Mouse (Mus musculus): ENCODE results near the gene Cep295nl. TPM values are rescaled to one million over a fixed set of nuclear protein-coding genes. Genes with fewer than 3 reads are reported as not detected.
"Not testable (repeated sequence)": the region's sequence is repeated elsewhere in the genome, so short reads cannot be mapped to it uniquely, and the experiment has no call there.

Gene Cep295nl
- total RNA-seq (2021): 1 to 10 TPM in 1 of 2 experiments, under 1 TPM in 1; 0.82 to 1.3 TPM
- long read RNA-seq, experiment 1: 0 reads
- long read RNA-seq, experiment 2: 0 reads

DNA sequence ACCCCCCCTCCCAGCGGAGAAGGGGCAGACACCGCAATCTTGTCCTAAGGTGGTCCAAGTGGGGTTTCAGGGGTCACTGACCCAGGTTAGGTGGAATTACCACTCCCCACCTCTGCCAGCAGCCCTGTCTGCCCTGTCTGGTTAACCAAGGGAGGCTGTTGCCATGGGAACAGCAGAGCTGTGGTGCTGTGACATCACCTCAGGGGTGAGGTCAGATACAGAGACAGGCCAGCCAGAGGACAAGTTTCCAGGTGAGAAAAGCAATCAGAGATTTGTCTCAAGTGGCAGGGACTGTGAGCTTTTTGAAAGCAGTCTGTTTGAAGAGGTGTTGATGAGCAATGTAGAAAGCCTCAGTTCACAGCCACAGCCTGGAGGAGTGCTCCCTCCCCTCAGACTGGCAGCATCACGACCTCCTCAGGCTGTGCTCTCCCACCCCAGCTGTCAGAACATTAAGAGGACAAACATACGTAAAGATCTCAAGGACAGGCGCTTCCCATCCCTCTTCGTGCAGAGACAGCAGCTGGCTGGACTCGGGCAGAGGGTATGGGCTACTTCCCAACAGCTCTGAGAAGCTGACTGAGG, at the start of gene Cep295nl:
Gene Cep295nl (minus strand): TSS at position 101 of the 582 bp plus-strand sequence.
- DNase-seq (ENCODE audit: low spot score in 2 of 2): no peak

DNA sequence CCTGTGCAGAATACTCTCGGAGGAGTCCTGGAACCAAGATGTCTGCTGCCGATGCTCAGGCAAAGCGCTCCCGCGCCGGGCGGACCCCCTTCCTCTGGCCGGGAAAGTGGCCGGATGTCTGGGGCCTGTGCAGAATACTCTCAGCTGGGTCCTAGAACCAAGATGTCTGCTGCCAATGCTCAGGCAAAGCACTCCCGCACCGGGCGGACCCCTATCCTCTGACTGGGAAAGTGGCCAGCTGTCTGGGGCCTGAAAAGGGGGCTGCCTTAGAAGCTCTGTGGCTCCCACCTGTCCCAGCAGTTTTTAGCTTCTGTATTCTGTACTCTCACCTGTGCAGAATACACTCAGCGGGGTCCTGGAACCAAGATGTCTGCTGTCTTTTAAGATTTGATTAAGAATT, 45.5 kb upstream of the Cep295nl start:
- not testable (repeated sequence) for DNase-seq (ENCODE audit: low spot score in 2 of 2)

DNA sequence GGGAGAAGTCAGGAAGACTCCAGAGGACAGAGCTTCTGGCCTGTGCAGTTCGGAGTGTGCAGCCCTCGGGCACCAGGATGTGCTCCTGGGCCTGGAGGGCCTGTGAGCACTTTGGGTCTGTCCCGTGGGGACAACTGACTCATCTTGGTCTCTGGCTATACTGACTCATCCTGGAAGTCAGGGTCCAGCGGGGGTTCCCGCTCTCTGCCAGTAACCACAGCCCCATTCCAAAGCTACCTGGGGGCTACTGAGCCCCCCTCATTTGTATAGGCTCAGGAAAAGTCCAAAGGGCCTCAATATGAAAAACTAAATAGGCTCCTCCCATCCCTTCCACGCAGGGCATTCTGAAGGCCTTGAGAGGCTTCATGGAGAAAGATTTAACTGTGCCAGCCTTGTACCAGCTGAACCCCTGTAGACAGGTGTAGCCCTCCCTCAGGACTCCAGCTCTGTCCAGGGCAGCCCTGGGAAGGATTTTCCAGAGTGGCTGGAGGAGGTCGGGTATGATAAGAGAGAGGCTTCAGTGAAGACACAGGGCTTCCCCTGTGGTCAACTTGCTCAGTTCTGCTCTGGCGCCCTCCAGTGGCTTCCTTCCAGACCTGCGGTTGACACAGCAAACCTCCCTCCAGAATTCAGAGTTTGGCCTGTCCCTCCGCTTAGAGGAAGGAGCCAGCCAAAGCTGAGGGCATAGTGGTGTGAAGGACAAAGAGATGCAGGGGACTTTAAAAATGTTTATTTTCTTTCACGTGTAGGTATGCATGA, 37.1 kb upstream of the Cep295nl start:
- peak; percentile 86 to 92 for DNase-seq (ENCODE audit: low spot score in 2 of 2)

- DNase-seq (ENCODE audit: low spot score in 2 of 2): no peak
Observed at GRCm38 (mm10) chr11:118378656-118379055, 36.4 kb upstream of the Cep295nl start.

DNA sequence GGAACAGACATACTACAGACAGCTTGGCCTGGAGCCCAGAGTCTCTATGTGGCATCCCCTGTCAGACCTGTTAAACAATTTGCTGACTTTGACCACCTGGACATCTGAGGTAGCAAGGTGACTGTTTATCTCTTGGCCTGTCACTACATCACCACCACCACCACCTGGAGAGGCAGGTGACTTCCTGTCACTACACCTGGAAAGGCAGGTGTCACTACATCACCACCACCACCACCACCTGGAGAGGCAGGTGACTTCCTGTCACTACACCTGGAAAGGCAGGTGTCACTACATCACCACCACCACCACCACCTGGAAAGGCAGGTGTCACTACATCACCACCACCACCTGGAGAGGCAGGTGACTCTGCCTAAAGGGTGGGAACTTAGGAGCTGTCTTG, 34.0 kb upstream of the Cep295nl start:
- DNase-seq (ENCODE audit: low spot score in 2 of 2): not testable (repeated sequence)

GRCm38 (mm10) chr11:118375881-118376280, 33.6 kb upstream of the Cep295nl start:
- no peak for DNase-seq (ENCODE audit: low spot score in 2 of 2)

DNA sequence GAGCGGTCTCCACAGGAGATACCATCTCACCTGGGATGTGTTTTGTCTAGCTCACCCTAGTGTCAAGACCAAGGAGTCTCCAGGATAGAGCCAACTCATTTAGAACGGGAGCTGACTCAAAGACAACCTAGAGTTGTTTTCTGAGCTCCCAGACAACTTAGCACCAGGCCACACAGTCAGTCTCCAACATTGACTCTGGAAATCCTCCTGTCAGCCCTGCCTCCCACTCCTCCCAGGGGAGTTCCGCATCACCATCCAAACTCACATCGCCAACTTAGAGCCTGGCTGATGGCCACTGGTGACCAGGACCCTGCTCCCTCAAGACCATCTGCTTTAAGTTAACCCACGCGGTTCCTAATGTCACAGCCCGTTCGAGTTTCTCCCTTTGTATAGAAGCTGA, 33.2 kb upstream of the Cep295nl start:
- no peak for DNase-seq (ENCODE audit: low spot score in 2 of 2)

DNA sequence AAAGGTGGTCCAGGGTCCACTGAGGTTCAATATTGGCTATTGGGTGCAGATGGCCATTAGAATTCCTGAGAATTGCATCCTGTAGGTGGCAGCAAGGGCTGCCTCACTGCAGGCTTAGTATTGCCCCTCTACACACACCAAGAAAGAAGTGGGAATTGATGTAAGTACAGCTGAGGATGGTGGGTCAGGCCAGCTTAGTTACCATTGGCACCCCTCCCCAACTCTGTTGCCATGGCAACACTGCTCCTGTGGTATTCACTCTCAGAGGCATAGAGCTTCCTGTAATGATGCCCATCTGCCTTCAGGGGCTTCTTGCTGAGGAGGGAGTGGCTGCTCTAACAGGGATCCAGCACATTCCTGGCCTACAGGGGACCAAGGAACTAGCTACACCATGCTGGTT, 32.7 kb upstream of the Cep295nl start:
- DNase-seq (ENCODE audit: low spot score in 2 of 2): no peak

GRCm38 (mm10) chr11:118374506-118374905, 32.2 kb upstream of the Cep295nl start:
- no peak for DNase-seq (ENCODE audit: low spot score in 2 of 2)

DNA sequence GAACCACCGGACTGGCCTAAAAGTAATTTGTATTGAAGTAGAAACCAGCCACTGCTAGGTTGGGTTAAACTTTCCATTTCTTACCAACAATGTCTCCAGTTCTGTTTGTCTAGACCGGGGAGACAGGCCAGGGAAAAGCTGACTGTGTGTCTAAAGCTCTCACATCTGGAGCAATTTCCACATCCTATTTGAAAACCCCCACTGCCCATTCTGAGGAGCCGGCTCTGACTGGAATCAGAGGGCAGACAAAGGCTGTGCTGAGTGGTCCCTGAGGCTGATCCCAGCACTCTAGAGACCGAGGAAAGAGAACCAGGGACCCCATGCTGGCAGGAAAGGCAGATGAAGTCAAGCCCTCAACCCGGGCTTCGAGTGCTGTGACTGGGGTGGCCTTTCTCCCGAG, 30.3 kb upstream of the Cep295nl start:
- no peak for DNase-seq (ENCODE audit: low spot score in 2 of 2)

GRCm38 (mm10) chr11:118371876-118372275, 29.6 kb upstream of the Cep295nl start:
- DNase-seq (ENCODE audit: low spot score in 2 of 2): no peak

DNA sequence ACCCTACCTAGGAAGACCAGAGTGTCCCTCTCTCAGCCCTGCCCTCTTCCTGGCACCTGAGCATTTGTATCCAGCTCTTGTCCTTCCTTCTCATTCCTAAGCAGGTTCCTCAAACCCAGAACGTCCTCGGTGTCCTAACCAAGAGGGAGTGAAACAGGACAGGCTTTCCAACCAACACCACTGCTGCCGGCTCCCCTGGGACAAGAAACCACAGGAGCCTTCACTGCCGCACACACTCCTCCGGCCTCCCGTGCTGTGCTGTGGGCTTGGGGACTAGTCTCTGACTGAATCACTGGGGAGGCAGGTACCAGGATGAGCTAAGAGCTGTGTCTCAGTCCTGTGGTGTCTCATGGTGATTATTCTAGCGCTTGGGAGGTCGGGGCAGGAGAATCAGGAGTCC, 27.4 kb upstream of the Cep295nl start:
- no peak for DNase-seq (ENCODE audit: low spot score in 2 of 2)

DNA sequence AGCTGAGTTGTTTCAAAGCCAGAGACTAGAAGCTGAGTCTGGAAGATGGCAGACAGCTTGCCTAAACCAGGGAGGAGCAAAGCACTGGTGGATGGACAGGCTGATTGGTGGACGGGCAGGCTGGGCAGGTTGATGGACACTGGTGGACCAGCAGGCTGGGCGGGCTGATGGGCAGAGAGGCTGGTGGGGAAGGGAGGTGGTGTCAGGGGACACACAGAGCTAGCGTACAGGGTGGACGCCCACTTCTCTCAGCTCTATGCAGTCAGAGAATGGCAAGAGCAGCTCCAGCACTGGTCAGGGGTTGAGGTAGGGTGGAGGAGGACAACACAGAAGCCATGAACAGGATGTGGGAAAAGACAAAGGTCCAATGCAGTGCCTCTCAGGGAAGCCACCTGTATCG, 27.0 kb upstream of the Cep295nl start:
- DNase-seq (ENCODE audit: low spot score in 2 of 2): no peak

- no peak for DNase-seq (ENCODE audit: low spot score in 2 of 2)
Observed at GRCm38 (mm10) chr11:118368330-118368729, 26.0 kb upstream of the Cep295nl start.

- DNase-seq (ENCODE audit: low spot score in 2 of 2): no peak
Observed at GRCm38 (mm10) chr11:118366559-118366958, 24.3 kb upstream of the Cep295nl start.

DNA sequence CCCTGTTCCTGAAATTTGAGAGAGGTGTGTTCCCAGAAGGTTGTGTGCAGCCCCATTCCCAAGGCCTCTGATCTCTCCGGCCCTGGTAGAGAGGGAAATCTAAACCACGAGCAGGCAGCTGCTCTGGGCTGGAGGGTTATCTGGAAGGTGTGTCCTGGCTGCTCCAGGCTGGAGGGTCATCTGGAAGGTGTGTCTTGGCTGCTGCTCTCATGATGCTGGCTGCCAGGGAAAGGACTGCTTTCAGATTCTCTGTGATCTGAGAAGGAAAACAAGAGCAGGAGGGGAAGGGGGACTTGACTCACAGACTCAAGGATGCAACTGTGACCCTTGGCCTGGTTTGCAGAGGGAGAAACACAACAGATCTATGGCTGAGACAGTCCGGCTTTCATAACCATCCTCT, 23.8 kb upstream of the Cep295nl start:
- no peak for DNase-seq (ENCODE audit: low spot score in 2 of 2)

DNA sequence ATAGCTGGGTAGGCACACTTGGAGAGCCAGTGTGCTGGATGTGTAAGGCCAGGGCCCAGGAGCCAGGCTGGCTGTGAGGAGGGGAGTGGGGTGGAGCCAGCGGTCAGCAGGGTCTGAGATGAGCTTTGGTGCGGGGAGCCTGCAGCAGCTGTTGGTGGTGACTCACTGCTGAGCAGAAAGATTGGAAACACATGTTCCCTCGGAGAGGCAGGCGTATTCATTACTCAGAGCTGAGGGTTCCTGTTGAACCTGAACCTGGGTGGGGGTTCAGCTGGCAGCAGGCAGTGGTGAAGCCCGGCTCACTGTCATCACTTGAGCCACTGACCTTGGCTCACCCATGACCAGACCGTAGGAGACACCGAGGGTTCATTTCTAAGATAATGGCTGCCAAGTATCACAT, 22.9 kb upstream of the Cep295nl start:
- peak in 1 of 2 experiments; percentile 20 for DNase-seq (ENCODE audit: low spot score in 2 of 2)

GRCm38 (mm10) chr11:118364021-118364420, 21.7 kb upstream of the Cep295nl start:
- DNase-seq (ENCODE audit: low spot score in 2 of 2): no peak

- DNase-seq (ENCODE audit: low spot score in 2 of 2): no peak
Observed at GRCm38 (mm10) chr11:118362971-118363518, 20.7 kb upstream of the Cep295nl start.

DNA sequence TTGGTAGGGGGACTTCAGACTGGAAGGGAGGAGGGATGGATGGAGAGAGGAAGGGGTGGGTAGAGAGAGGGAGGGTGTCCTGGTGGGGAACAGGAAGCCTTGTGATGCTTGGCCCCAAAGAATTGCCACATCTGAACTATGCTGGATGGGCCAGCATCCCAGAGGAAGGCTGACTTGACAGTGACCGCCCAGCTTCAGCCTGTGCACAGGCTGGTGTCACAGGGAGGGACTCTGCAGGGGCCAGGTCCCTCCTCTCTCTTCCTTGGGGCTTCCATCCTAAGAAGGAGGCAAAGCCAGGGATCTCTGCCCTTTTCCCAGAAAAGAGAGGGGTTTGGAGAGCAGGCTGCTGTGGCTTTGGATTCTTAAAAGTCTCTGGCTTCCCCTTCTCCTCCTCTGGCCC, 20.2 kb upstream of the Cep295nl start:
- no peak for DNase-seq (ENCODE audit: low spot score in 2 of 2)

GRCm38 (mm10) chr11:118360907-118361341, 18.6 kb upstream of the Cep295nl start:
- DNase-seq (ENCODE audit: low spot score in 2 of 2): no peak

- no peak for DNase-seq (ENCODE audit: low spot score in 2 of 2)
Observed at GRCm38 (mm10) chr11:118360491-118360890, 18.2 kb upstream of the Cep295nl start.
